Mouse (Mus musculus) cortical plate, adult 2 months (tissue): ENCODE measurements at regions not wholly inside any gene's neighbourhood (a gene's known extent, or its start where the extent isn't known, plus 50 kb on each side); places are given as distances from the start of the nearest gene placed in this dataset.
"Not testable (repeated sequence)": the region's sequence is repeated elsewhere in the genome, so short reads cannot be mapped to it uniquely, and the experiment has no call there.

ENCODE experiments used
- CTCF ChIP-seq: fragments of 200-500 bp; IDR thresholded peaks from 2 replicates; pipeline ENCODE4 v1.5.1; 2011; ENCODE audit warnings: mild to moderate bottlenecking, control low read depth, low read length; ENCODE audit not compliant: insufficient read depth; ENCODE audit errors: extremely low read depth
- POLR2A ChIP-seq: fragments of 200-500 bp; IDR thresholded peaks from 2 replicates; pipeline ENCODE4 v1.6.1; 2011; ENCODE audit warnings: mild to moderate bottlenecking, low read length, control low read depth; ENCODE audit not compliant: insufficient read depth; ENCODE audit errors: extremely low read depth

DNA sequence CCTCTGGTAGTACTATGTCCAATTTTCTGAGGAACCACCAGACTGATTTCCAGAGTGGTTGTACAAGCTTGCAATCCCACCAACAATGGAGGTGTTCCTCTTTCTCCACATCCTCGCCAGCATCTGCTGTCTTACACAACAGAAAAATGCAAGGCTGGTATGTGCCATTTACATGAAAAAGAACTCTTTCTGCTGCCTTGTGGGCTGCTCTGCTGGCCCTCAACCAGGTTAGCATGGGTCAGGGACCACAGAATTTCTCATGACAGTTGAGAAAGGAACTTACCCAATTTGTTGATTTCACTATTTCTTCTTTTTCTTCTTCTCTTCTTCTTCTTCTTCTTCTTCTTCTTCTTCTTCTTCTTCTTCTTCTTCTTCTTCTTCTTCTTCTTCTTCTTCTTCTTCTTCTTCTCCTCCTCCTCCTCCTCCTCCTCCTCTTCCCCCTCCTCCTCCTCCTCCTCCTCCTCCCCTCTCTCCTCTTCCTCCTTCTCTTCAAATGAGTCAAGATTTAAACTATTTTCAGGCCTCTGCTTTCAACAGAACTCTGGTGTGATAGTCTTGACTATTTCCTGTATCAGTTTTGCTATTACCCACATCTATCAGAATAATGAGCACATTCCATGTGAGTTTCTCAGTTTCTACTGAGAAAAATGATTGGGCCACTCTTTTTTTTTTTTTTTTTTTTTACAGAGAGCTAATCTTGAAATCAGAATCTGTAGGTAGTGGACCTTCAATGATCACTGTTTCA lies 56.3 kb upstream of the Itm2b start:
- not testable (repeated sequence) for TF ChIP-seq CTCF, POLR2A
